ENCODE assay signal across 9 mouse cellular contexts in genomic region chr8:12192006-12192405, GRCm38 (mm10).
DNase-seq lines count a peak whose midpoint lies in the region; ATAC-seq and TF ChIP-seq lines count a peak whose summit lies in the region.
"Had no signal": no experiment of that assay in that cellular context is flagged by ENCODE, and none has a peak within 500 bp of the region (broad histone marks: within the 10 kb centered on the region; RNA-seq: fewer than 3 reads in every experiment).

No protein-coding gene starts in this region.

- no peaks in the 10 kb centered on the region for H3K36me3 ChIP-seq in kidney, embryonic 14.5 days (ENCODE audit: control insufficient read depth, insufficient read depth, low read length)
- no peaks in the 10 kb centered on the region for H3K36me3 ChIP-seq in hindbrain, embryonic 12.5 days

- in situ Hi-C loops in Patski (cut with MboI; ENCODE audit: low pct_unique_long_range_greater_than_20kb), result no loop called here

- no peak overlapping the region for H3K9ac ChIP-seq in kidney, embryonic 14.5 days (ENCODE audit: low read depth, low read length)
- H3K9ac ChIP-seq in hindbrain, embryonic 12.5 days, result no peak overlapping the region

- 32% methylated on average over 8 of the region's 8 CpGs for WGBS in kidney, embryonic 14.5 days
- 26% methylated on average over 8 of the region's 8 CpGs for WGBS in hindbrain, embryonic 12.5 days

- POLR2A ChIA-PET in Patski (lab: Charles Lee), result no interaction called here

- no peak overlapping the region for H3K4me2 ChIP-seq in kidney, embryonic 14.5 days (replicated peaks; ENCODE audit: low read depth, low read length)
- no peak overlapping the region for H3K4me2 ChIP-seq in hindbrain, embryonic 12.5 days (replicated peaks)

- TF ChIP-seq CTCF in Patski (IDR thresholded peaks at IDR 0.05), result peak; percentile 56

- H3K9me3 ChIP-seq in kidney, embryonic 14.5 days (ENCODE audit: control insufficient read depth, low read length), result no peaks in the 10 kb centered on the region
- no peaks in the 10 kb centered on the region for H3K9me3 ChIP-seq in hindbrain, embryonic 12.5 days (replicated peaks)

- no peaks in the 10 kb centered on the region for H3K4me1 ChIP-seq in kidney, embryonic 14.5 days (ENCODE audit: control insufficient read depth, insufficient read depth, low read length)
- H3K4me1 ChIP-seq in hindbrain, embryonic 12.5 days, result no peaks in the 10 kb centered on the region

- CTCF ChIA-PET in Patski (lab: Charles Lee), result no interaction called here

- no peak for ATAC-seq in kidney, embryonic 14.5 days (ENCODE audit: low FRiP score, low TSS enrichment)
- ATAC-seq in Patski, result no peak
- ATAC-seq in hindbrain, embryonic 12.5 days (ENCODE audit: low FRiP score), result no peak

- peak; percentile 17 to 37 for DNase-seq in kidney, postnatal 4 days
- no peak for DNase-seq in Patski (ENCODE audit: low read depth, low spot score)
- DNase-seq in embryo, embryonic 10 days (ENCODE audit: low spot score), result peak; percentile 81
- DNase-seq in retina, postnatal 7 days (ENCODE audit: low read depth, low spot score), result peak; percentile 9
- no peak for DNase-seq in urinary bladder, postnatal 14 days (ENCODE audit: low spot score)
- DNase-seq in urinary bladder, adult 2 months (ENCODE audit: low spot score), result no peak
- DNase-seq: gastrocnemius, postnatal 36 days had no signal

- no peaks in the 10 kb centered on the region for H3K27me3 ChIP-seq in kidney, embryonic 14.5 days (ENCODE audit: control insufficient read depth, insufficient read depth, low read length)
- H3K27me3 ChIP-seq in Patski, result peaks cover 30% of the 10 kb centered on the region
- 0 out of 2 replicates have a peak, but pooled peaks cover 7% of the 10 kb centered on the region for H3K27me3 ChIP-seq in hindbrain, embryonic 12.5 days

- no peak overlapping the region for H3K4me3 ChIP-seq in kidney, embryonic 14.5 days (ENCODE audit: low read length)
- H3K4me3 ChIP-seq in hindbrain, embryonic 12.5 days, result no peak overlapping the region

- H3K27ac ChIP-seq in kidney, embryonic 14.5 days (ENCODE audit: low read depth, low read length), result no peak overlapping the region
- H3K27ac ChIP-seq in hindbrain, embryonic 12.5 days, result no peak overlapping the region

Comparison
In these comparisons a context has a peak if more than half of its experiments do, and no peak if none do; other contexts are left out.
1. DNase-seq: peak in kidney, postnatal 4 days (2 of 2), embryo, embryonic 10 days (single experiment) and retina, postnatal 7 days (single experiment); none in Patski (single experiment), urinary bladder, postnatal 14 days (single experiment) and urinary bladder, adult 2 months (single experiment).